8 mouse cellular contexts compared by ENCODE assay signal in genomic region chr10:78043406-78043836, GRCm38 (mm10). TPM values are rescaled to one million over a fixed set of nuclear protein-coding genes. Genes with fewer than 3 reads are reported as not detected.
DNase-seq lines count a peak whose midpoint lies in the region; ATAC-seq and TF ChIP-seq lines count a peak whose summit lies in the region.

Gene Aire, minus strand, starts transcription at chr10:78043610.

- ATAC-seq in embryonic facial prominence, embryonic 12.5 days (ENCODE audit: insufficient number of reproducible peaks, insufficient read depth, low FRiP score, low TSS enrichment) = no peak
- ATAC-seq in heart, embryonic 12.5 days (ENCODE audit: insufficient number of reproducible peaks, low FRiP score) = no peak
- ATAC-seq in kidney, embryonic 15.5 days (replicated peaks; ENCODE audit: low FRiP score) = peak; percentile 61
- peak; percentile 35; the same call in 1 of the 2 replicates for ATAC-seq in liver, embryonic 14.5 days (ENCODE audit: insufficient read depth)

- peak; percentile 89 for DNase-seq in CD4-positive, CD25-positive, alpha-beta regulatory T cell, adult 2 months (ENCODE audit: low read depth, low spot score)
- DNase-seq in adrenal gland, postnatal 14 days = peak; percentile 81
- peak in 1 of 3 experiments; percentile 20 for DNase-seq in liver, embryonic 14.5 days (ENCODE audit: low read depth in 3 of 3, low spot score in 3 of 3)
- peak; percentile 68 for DNase-seq in neural tube, embryonic 10.5 days (ENCODE audit: extremely low spot score, low spot score)
- DNase-seq in testis, postnatal 10 days (ENCODE audit: low spot score) = peak; percentile 72

- peak; percentile 94 for TF ChIP-seq CTCF in liver, embryonic 14.5 days (IDR thresholded peaks at IDR 0.05; ENCODE audit: low read depth)

- H3K27me3 ChIP-seq in embryonic facial prominence, embryonic 12.5 days = no peaks in the 10 kb centered on the region
- H3K27me3 ChIP-seq in heart, embryonic 12.5 days (replicated peaks) = peaks cover 32% of the 10 kb centered on the region
- H3K27me3 ChIP-seq in kidney, embryonic 15.5 days = peaks cover 4% of the 10 kb centered on the region
- H3K27me3 ChIP-seq in liver, embryonic 14.5 days (ENCODE audit: control insufficient read depth, insufficient read depth, low read length) = no peaks in the 10 kb centered on the region; the same call in 1 of the 2 replicates

- H3K4me3 ChIP-seq in embryonic facial prominence, embryonic 12.5 days = peak within 1 kb of the TSS; percentile 10
- H3K4me3 ChIP-seq in heart, embryonic 12.5 days = peak within 1 kb of the TSS; percentile 27
- peak within 1 kb of the TSS; percentile 30 for H3K4me3 ChIP-seq in kidney, embryonic 15.5 days (replicated peaks)
- no peak within 1 kb of the TSS for H3K4me3 ChIP-seq in liver, embryonic 14.5 days (ENCODE audit: insufficient read depth in 1 of 2, low read depth in 2 of 2, low read length in 2 of 2)

- H3K4me2 ChIP-seq in embryonic facial prominence, embryonic 12.5 days (replicated peaks) = peak within 1 kb of the TSS; percentile 44
- peak within 1 kb of the TSS; percentile 57 for H3K4me2 ChIP-seq in heart, embryonic 12.5 days
- peak within 1 kb of the TSS; percentile 56 for H3K4me2 ChIP-seq in kidney, embryonic 15.5 days
- H3K4me2 ChIP-seq in liver, embryonic 14.5 days (ENCODE audit: low read depth) = peak within 1 kb of the TSS; percentile 29

- no peaks in the 10 kb centered on the region for H3K36me3 ChIP-seq in embryonic facial prominence, embryonic 12.5 days
- no peaks in the 10 kb centered on the region for H3K36me3 ChIP-seq in heart, embryonic 12.5 days
- no peaks in the 10 kb centered on the region for H3K36me3 ChIP-seq in kidney, embryonic 15.5 days
- H3K36me3 ChIP-seq in liver, embryonic 14.5 days (replicated peaks; ENCODE audit: control insufficient read depth, insufficient read depth, low read depth) = no peaks in the 10 kb centered on the region

- no peaks in the 10 kb centered on the region for H3K9me3 ChIP-seq in embryonic facial prominence, embryonic 12.5 days
- no peaks in the 10 kb centered on the region for H3K9me3 ChIP-seq in heart, embryonic 12.5 days (replicated peaks)
- H3K9me3 ChIP-seq in kidney, embryonic 15.5 days (replicated peaks) = no peaks in the 10 kb centered on the region
- H3K9me3 ChIP-seq in liver, embryonic 14.5 days (ENCODE audit: control insufficient read depth, low read length) = no peaks in the 10 kb centered on the region

- no peak for TF ChIP-seq EP300 in liver, embryonic 14.5 days (IDR thresholded peaks at IDR 0.05; ENCODE audit: low read depth)

- H3K9ac ChIP-seq in embryonic facial prominence, embryonic 12.5 days = 0 out of 2 replicates have a peak within 1 kb of the TSS, but pooled peaks have one; percentile 12
- H3K9ac ChIP-seq in heart, embryonic 12.5 days = 0 out of 2 replicates have a peak within 1 kb of the TSS, but pooled peaks have one; percentile 11
- no peak within 1 kb of the TSS for H3K9ac ChIP-seq in kidney, embryonic 15.5 days
- no peak within 1 kb of the TSS for H3K9ac ChIP-seq in liver, embryonic 14.5 days (replicated peaks)

- H3K27ac ChIP-seq in embryonic facial prominence, embryonic 12.5 days = no peak within 1 kb of the TSS
- H3K27ac ChIP-seq in heart, embryonic 12.5 days (ENCODE audit: poor library complexity, severe bottlenecking) = no peak within 1 kb of the TSS
- no peak within 1 kb of the TSS for H3K27ac ChIP-seq in kidney, embryonic 15.5 days
- H3K27ac ChIP-seq in liver, embryonic 14.5 days = no peak within 1 kb of the TSS

- under 1% methylated on average over 27 of the region's 27 CpGs for WGBS in embryonic facial prominence, embryonic 12.5 days
- WGBS in heart, embryonic 12.5 days = 3% methylated on average over 27 of the region's 27 CpGs
- 4% methylated on average over 27 of the region's 27 CpGs for WGBS in kidney, embryonic 15.5 days
- WGBS in liver, embryonic 14.5 days (ENCODE audit: insufficient replicate concordance) = 3% methylated on average over 27 of the region's 27 CpGs

- 0 out of 2 replicates have a peak, but pooled peaks cover 9% of the 10 kb centered on the region for H3K4me1 ChIP-seq in embryonic facial prominence, embryonic 12.5 days
- peaks cover 4% of the 10 kb centered on the region; the same call in 1 of the 2 replicates for H3K4me1 ChIP-seq in heart, embryonic 12.5 days (replicated peaks)
- peaks cover 9% of the 10 kb centered on the region; the same call in 1 of the 2 replicates for H3K4me1 ChIP-seq in kidney, embryonic 15.5 days
- no peaks in the 10 kb centered on the region for H3K4me1 ChIP-seq in liver, embryonic 14.5 days (replicated peaks; ENCODE audit: control insufficient read depth in 2 of 2, insufficient read depth in 2 of 2, low read length in 1 of 2)

RNA-seq across cellular contexts. Expression of gene Aire, which starts in this region (rescaled TPM):
- total RNA-seq in adrenal gland, postnatal 14 days (2021) = not detected in 2 replicates
- 0.17 and 0.42 TPM in 2 replicates for polyA plus RNA-seq in embryonic facial prominence, embryonic 12.5 days (2016; fragmentation: Nextera tagmentation; extraction: Ambion mirVana)
- polyA plus RNA-seq in heart, embryonic 12.5 days (2016; fragmentation: Nextera tagmentation; extraction: Ambion mirVana) = 0.42 TPM in 1 of 2 replicates, not detected in the other
- polyA plus RNA-seq in kidney, embryonic 15.5 days (2015; fragmentation: Nextera tagmentation; extraction: Ambion mirVana) = 1.6 TPM in 2 replicates
- not detected in 2 replicates for polyA plus RNA-seq in liver, embryonic 14.5 days (2012; rRNA removed)
- polyA plus RNA-seq in liver, embryonic 14.5 days (2014; fragmentation: Nextera tagmentation; extraction: Ambion mirVana) = not detected in 2 replicates

Comparison
In these comparisons a context has a peak if more than half of its experiments do, and no peak if none do; other contexts are left out.
1. Peak in DNase-seq in adrenal gland, postnatal 14 days; RNA of the gene not detected or under 1 TPM.
2. Peak in ATAC-seq and H3K4me2 ChIP-seq in liver, embryonic 14.5 days; RNA of the gene not detected or under 1 TPM.
3. H3K4me3 ChIP-seq: peak in embryonic facial prominence, embryonic 12.5 days (single experiment), heart, embryonic 12.5 days (single experiment) and kidney, embryonic 15.5 days (single experiment); none in liver, embryonic 14.5 days (0 of 2).
4. H3K9ac ChIP-seq: peak in embryonic facial prominence, embryonic 12.5 days (single experiment) and heart, embryonic 12.5 days (single experiment); none in kidney, embryonic 15.5 days (single experiment) and liver, embryonic 14.5 days (single experiment).
5. Peak in every context shown above with its lines, with median percentiles within 50 percentile points of each other: H3K4me2 ChIP-seq.